Mouse (Mus musculus): ENCODE data around the gene Sec24d. TPM values are rescaled to one million over a fixed set of nuclear protein-coding genes. Genes with fewer than 3 reads are reported as not detected.
A peak's percentile ranks its signal among the peaks of the same experiment; 100 is the strongest.
"Not testable (repeated sequence)": the region's sequence is repeated elsewhere in the genome, so short reads cannot be mapped to it uniquely, and the experiment has no call there.

Sec24d gene
- polyA plus RNA-seq, 1 experiment from 2014 or later: 61.9 TPM

- H3K36me3 ChIP-seq: peaks cover 62% of the 10 kb centered on the region
- H3K4me3 ChIP-seq: no peak overlapping the region
- H3K9me3 ChIP-seq (replicated peaks): no peaks in the 10 kb centered on the region
- 92% methylated on average over 2 of the region's 2 CpGs for WGBS
- H3K9ac ChIP-seq: no peak overlapping the region
- H3K4me2 ChIP-seq: no peak overlapping the region
- H3K27ac ChIP-seq: no peak overlapping the region
- no peaks in the 10 kb centered on the region for H3K27me3 ChIP-seq
- 0 out of 2 replicates have a peak, but pooled peaks cover 2% of the 10 kb centered on the region for H3K4me1 ChIP-seq (replicated peaks)
- ATAC-seq (replicated peaks; ENCODE audit: insufficient number of reproducible peaks, insufficient read depth, low FRiP score, low read depth): no peak
Measured at GRCm38 (mm10) chr3:123341049-123341448, 73.8 kb downstream of the Sec24d start.

- Histone ChIP-seq H3K4me2 (no peak overlapping the region), H3K4me3 (no peak overlapping the region), H3K27me3 (no peaks in the 10 kb centered on the region), H3K9me3 (replicated peaks) (no peaks in the 10 kb centered on the region), H3K27ac (no peak overlapping the region), H3K4me1 (replicated peaks) (no peaks in the 10 kb centered on the region), H3K36me3 (peaks cover 55% of the 10 kb centered on the region), H3K9ac (no peak overlapping the region)
- WGBS: 68% methylated on average over 6 of the region's 6 CpGs
- ATAC-seq (replicated peaks; ENCODE audit: insufficient number of reproducible peaks, insufficient read depth, low FRiP score, low read depth): no peak
Measured at GRCm38 (mm10) chr3:123343690-123344089, 76.4 kb downstream of the Sec24d start.

GRCm38 (mm10) chr3:123348080-123348802, 81.0 kb downstream of the Sec24d start:
- 73% methylated on average over 12 of the region's 12 CpGs for WGBS
- H3K4me2 ChIP-seq: no peak overlapping the region
- H3K4me1 ChIP-seq (replicated peaks): 0 out of 2 replicates have a peak, but pooled peaks cover 2% of the 10 kb centered on the region
- no peak overlapping the region for H3K9ac ChIP-seq
- no peak overlapping the region for H3K27ac ChIP-seq
- peaks cover 57% of the 10 kb centered on the region for H3K36me3 ChIP-seq
- H3K27me3 ChIP-seq: no peaks in the 10 kb centered on the region
- H3K4me3 ChIP-seq: no peak overlapping the region
- no peak for ATAC-seq (replicated peaks; ENCODE audit: insufficient number of reproducible peaks, insufficient read depth, low FRiP score, low read depth)
- H3K9me3 ChIP-seq (replicated peaks): no peaks in the 10 kb centered on the region

GRCm38 (mm10) chr3:123350602-123351001, 83.3 kb downstream of the Sec24d start:
- H3K4me1 ChIP-seq (replicated peaks): peaks cover 16% of the 10 kb centered on the region
- WGBS: 78% methylated on average over 8 of the region's 8 CpGs
- no peak overlapping the region for H3K4me2 ChIP-seq
- H3K27ac ChIP-seq: no peak overlapping the region
- H3K4me3 ChIP-seq: no peak overlapping the region
- no peak overlapping the region for H3K9ac ChIP-seq
- H3K27me3 ChIP-seq: no peaks in the 10 kb centered on the region
- no peak for ATAC-seq (replicated peaks; ENCODE audit: insufficient number of reproducible peaks, insufficient read depth, low FRiP score, low read depth)
- peaks cover 53% of the 10 kb centered on the region for H3K36me3 ChIP-seq
- H3K9me3 ChIP-seq (replicated peaks): no peaks in the 10 kb centered on the region

- no peak overlapping the region for H3K4me2 ChIP-seq
- WGBS: 30% methylated on average over 2 of the region's 2 CpGs
- no peak overlapping the region for H3K4me3 ChIP-seq
- H3K27me3 ChIP-seq: no peaks in the 10 kb centered on the region
- peaks cover 47% of the 10 kb centered on the region for H3K36me3 ChIP-seq
- H3K27ac ChIP-seq: no peak overlapping the region
- H3K9me3 ChIP-seq (replicated peaks): no peaks in the 10 kb centered on the region
- H3K4me1 ChIP-seq (replicated peaks): peaks cover 17% of the 10 kb centered on the region
- H3K9ac ChIP-seq: no peak overlapping the region
- no peak for ATAC-seq (replicated peaks; ENCODE audit: insufficient number of reproducible peaks, insufficient read depth, low FRiP score, low read depth)
Measured at GRCm38 (mm10) chr3:123351519-123351918, 84.3 kb downstream of the Sec24d start.

GRCm38 (mm10) chr3:123353183-123353582, 85.9 kb downstream of the Sec24d start:
- Histone ChIP-seq H3K4me2 (no peak overlapping the region), H3K27ac (no peak overlapping the region), H3K9me3 (replicated peaks) (no peaks in the 10 kb centered on the region), H3K36me3 (peaks cover 57% of the 10 kb centered on the region; the same call in 1 of the 2 replicates), H3K27me3 (no peaks in the 10 kb centered on the region), H3K9ac (no peak overlapping the region), H3K4me1 (replicated peaks) (peaks cover 17% of the 10 kb centered on the region), H3K4me3 (no peak overlapping the region)
- 63% methylated on average over 6 of the region's 6 CpGs for WGBS
- ATAC-seq (replicated peaks; ENCODE audit: insufficient number of reproducible peaks, insufficient read depth, low FRiP score, low read depth): no peak

GRCm38 (mm10) chr3:123353661-123354060, 86.4 kb downstream of the Sec24d start:
- no peak overlapping the region for H3K4me3 ChIP-seq
- H3K36me3 ChIP-seq: peaks cover 54% of the 10 kb centered on the region; the same call in 1 of the 2 replicates
- H3K4me2 ChIP-seq: no peak overlapping the region
- no peak overlapping the region for H3K27ac ChIP-seq
- 90% methylated on average over 12 of the region's 12 CpGs for WGBS
- H3K9ac ChIP-seq: no peak overlapping the region
- H3K27me3 ChIP-seq: no peaks in the 10 kb centered on the region
- no peaks in the 10 kb centered on the region for H3K9me3 ChIP-seq (replicated peaks)
- no peak for ATAC-seq (replicated peaks; ENCODE audit: insufficient number of reproducible peaks, insufficient read depth, low FRiP score, low read depth)
- H3K4me1 ChIP-seq (replicated peaks): peaks cover 17% of the 10 kb centered on the region

- Histone ChIP-seq H3K4me3 (no peak overlapping the region), H3K4me2 (no peak overlapping the region), H3K9me3 (replicated peaks) (no peaks in the 10 kb centered on the region), H3K36me3 (peaks cover 55% of the 10 kb centered on the region), H3K9ac (no peak overlapping the region), H3K4me1 (replicated peaks) (peaks cover 17% of the 10 kb centered on the region), H3K27me3 (no peaks in the 10 kb centered on the region), H3K27ac (peak overlapping the region; percentile 75)
- peak; percentile 59; the same call in 1 of the 2 replicates for ATAC-seq (replicated peaks; ENCODE audit: insufficient number of reproducible peaks, insufficient read depth, low FRiP score, low read depth)
- WGBS: 65% methylated on average over 9 of the region's 9 CpGs
Measured at GRCm38 (mm10) chr3:123354388-123354787, 87.1 kb downstream of the Sec24d start.

- Histone ChIP-seq H3K9ac (no peak overlapping the region), H3K4me3 (no peak overlapping the region), H3K4me1 (replicated peaks) (peaks cover 17% of the 10 kb centered on the region), H3K36me3 (peaks cover 59% of the 10 kb centered on the region), H3K27me3 (no peaks in the 10 kb centered on the region), H3K9me3 (replicated peaks) (no peaks in the 10 kb centered on the region), H3K4me2 (no peak overlapping the region), H3K27ac (no peak overlapping the region)
- no peak for ATAC-seq (replicated peaks; ENCODE audit: insufficient number of reproducible peaks, insufficient read depth, low FRiP score, low read depth)
- 58% methylated on average over 4 of the region's 4 CpGs for WGBS
Measured at GRCm38 (mm10) chr3:123356377-123356991, 89.2 kb downstream of the Sec24d start.

- H3K27me3 ChIP-seq; ATAC-seq (replicated peaks; ENCODE audit: insufficient number of reproducible peaks, insufficient read depth, low FRiP score, low read depth): not testable (repeated sequence)
Measured at GRCm38 (mm10) chr3:123366820-123367219, 99.6 kb downstream of the Sec24d start.

GRCm38 (mm10) chr3:123369161-123369560, 101.9 kb downstream of the Sec24d start:
- Histone ChIP-seq H3K4me2 (no peak overlapping the region), H3K4me1 (replicated peaks) (0 out of 2 replicates have a peak, but pooled peaks cover 2% of the 10 kb centered on the region), H3K27ac (no peak overlapping the region), H3K9me3 (replicated peaks) (no peaks in the 10 kb centered on the region), H3K27me3 (no peaks in the 10 kb centered on the region), H3K4me3 (no peak overlapping the region), H3K9ac (no peak overlapping the region), H3K36me3 (peaks cover 52% of the 10 kb centered on the region)
- ATAC-seq (replicated peaks; ENCODE audit: insufficient number of reproducible peaks, insufficient read depth, low FRiP score, low read depth): no peak
- 73% methylated on average over 12 of the region's 12 CpGs for WGBS

More at GRCm38 (mm10) chr3:123366820-123367219, 99.6 kb downstream of the Sec24d start:
- not testable (repeated sequence) for H3K4me3 ChIP-seq; H3K9me3 ChIP-seq (replicated peaks); H3K4me1 ChIP-seq (replicated peaks); H3K9ac ChIP-seq; H3K4me2 ChIP-seq; H3K27ac ChIP-seq
- H3K36me3 ChIP-seq: peaks cover 75% of the 10 kb centered on the region
- 77% methylated on average over 2 of the region's 2 CpGs for WGBS
